Mouse (Mus musculus): Measurements from ENCODE around the gene Gadl1. TPM values are rescaled to one million over a fixed set of nuclear protein-coding genes. Genes with fewer than 3 reads are reported as not detected.

Gadl1 gene
- polyA plus RNA-seq, 1 experiment, result 3.6 TPM

DNA sequence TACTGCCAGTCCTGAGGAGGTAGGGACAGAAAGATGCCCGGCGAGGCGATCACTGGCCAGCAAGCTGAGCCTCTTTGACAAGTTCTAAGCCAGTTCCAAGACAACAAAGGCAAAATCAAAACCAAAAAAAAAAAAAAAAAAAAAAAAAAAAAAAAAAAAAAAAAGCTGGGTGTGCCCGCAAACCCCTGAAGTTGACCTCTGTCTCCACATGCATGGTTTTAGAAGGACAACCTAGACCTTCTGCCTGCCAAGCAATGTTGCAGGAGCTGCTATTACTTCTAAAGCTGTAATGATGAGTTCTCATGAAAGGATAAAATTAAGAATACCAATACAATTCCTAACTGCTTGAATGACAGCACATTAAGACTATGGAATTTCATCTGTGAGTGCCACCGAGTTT, 38.6 kb upstream of the Gadl1 start:
- Histone ChIP-seq H3K4me2 (ENCODE audit: low read depth) (no peak overlapping the region), H3K4me3 (no peak overlapping the region), H3K36me3 (ENCODE audit: control insufficient read depth, insufficient read depth) (no peaks in the 10 kb centered on the region), H3K27me3 (ENCODE audit: control insufficient read depth, insufficient read depth, insufficient read length) (no peaks in the 10 kb centered on the region), H3ac (ENCODE audit: control insufficient read depth, insufficient read length) (no peak overlapping the region), H3K79me2 (ENCODE audit: control insufficient read depth, insufficient read depth) (no peaks in the 10 kb centered on the region)
- no peak for TF ChIP-seq MYOG (IDR thresholded peaks at IDR 0.05; ENCODE audit: control insufficient read depth in 1 of 3, insufficient read depth in 1 of 3, insufficient read length in 2 of 3, low read depth in 2 of 3)
- TF ChIP-seq CEBPB (IDR thresholded peaks at IDR 0.05; ENCODE audit: insufficient read depth, poor library complexity, severe bottlenecking), result no peak
- no peak for TF ChIP-seq TCF3 (IDR thresholded peaks at IDR 0.05; ENCODE audit: insufficient read length, low read depth)
- no peak for TF ChIP-seq POLR2AphosphoS2 (IDR thresholded peaks at IDR 0.05; ENCODE audit: insufficient read length, low read depth)
- TF ChIP-seq MAX (IDR thresholded peaks at IDR 0.05; ENCODE audit: low read depth), result no peak
- no peak for TF ChIP-seq SRF (IDR thresholded peaks at IDR 0.05; ENCODE audit: control insufficient read depth, insufficient read length, low read depth)
- no peak for TF ChIP-seq MYOD1 (IDR thresholded peaks at IDR 0.05; ENCODE audit: control insufficient read depth in 1 of 3, insufficient read length in 2 of 3, low read depth in 2 of 3)
- no peak for TF ChIP-seq USF1 (IDR thresholded peaks at IDR 0.05; ENCODE audit: low read depth)
- no peak for TF ChIP-seq REST (IDR thresholded peaks at IDR 0.05; ENCODE audit: insufficient read depth, insufficient read length)

DNA sequence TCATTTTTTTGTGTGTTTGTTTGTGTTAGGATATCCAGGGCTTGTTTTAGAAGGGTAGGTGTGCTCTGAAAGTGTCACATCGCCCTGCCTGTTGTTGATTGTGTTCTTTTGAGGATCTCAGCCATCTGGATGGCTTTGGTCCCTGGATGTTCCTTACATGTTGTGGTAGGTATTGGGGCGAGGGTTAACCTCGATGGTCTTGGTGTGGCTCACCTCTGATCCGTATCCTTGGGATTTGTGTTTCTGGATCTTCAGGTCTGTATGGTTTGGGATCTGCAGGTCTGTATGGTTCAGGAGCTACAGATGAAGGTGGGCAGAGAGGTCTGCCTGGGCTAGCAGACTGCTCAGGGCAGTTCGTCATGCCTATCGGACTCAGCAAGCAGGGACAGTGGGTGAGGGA, 28.8 kb upstream of the Gadl1 start:
- H3K36me3 ChIP-seq (ENCODE audit: control insufficient read depth, insufficient read depth), result no peaks in the 10 kb centered on the region
- no peak overlapping the region for H3K4me2 ChIP-seq (ENCODE audit: low read depth)
- H3K27me3 ChIP-seq (ENCODE audit: control insufficient read depth, insufficient read depth, insufficient read length), result no peaks in the 10 kb centered on the region
- no peak overlapping the region for H3K4me3 ChIP-seq
- H3K79me2 ChIP-seq (ENCODE audit: control insufficient read depth, insufficient read depth), result no peaks in the 10 kb centered on the region
- no peak overlapping the region for H3ac ChIP-seq (ENCODE audit: control insufficient read depth, insufficient read length)
- TF ChIP-seq POLR2A (IDR thresholded peaks at IDR 0.05; ENCODE audit: insufficient read length, low read depth) (no peak), CEBPB (IDR thresholded peaks at IDR 0.05; ENCODE audit: insufficient read depth, poor library complexity, severe bottlenecking) (no peak), MYOD1 (IDR thresholded peaks at IDR 0.05; ENCODE audit: control insufficient read depth in 1 of 3, insufficient read length in 2 of 3, low read depth in 2 of 3) (no peak), REST (IDR thresholded peaks at IDR 0.05; ENCODE audit: insufficient read depth, insufficient read length) (no peak), TCF12 (IDR thresholded peaks at IDR 0.05; ENCODE audit: insufficient read depth, poor library complexity, severe bottlenecking) (no peak), POLR2AphosphoS2 (IDR thresholded peaks at IDR 0.05; ENCODE audit: insufficient read length, low read depth) (no peak), USF1 (IDR thresholded peaks at IDR 0.05; ENCODE audit: low read depth) (no peak), TCF3 (IDR thresholded peaks at IDR 0.05; ENCODE audit: insufficient read length, low read depth) (no peak), E2F4 (IDR thresholded peaks at IDR 0.05; ENCODE audit: insufficient read depth) (no peak), MAX (IDR thresholded peaks at IDR 0.05; ENCODE audit: low read depth) (no peak), MYOG (IDR thresholded peaks at IDR 0.05; ENCODE audit: control insufficient read depth in 1 of 3, insufficient read depth in 1 of 3, insufficient read length in 2 of 3, low read depth in 2 of 3) (no peak), SRF (IDR thresholded peaks at IDR 0.05; ENCODE audit: control insufficient read depth, insufficient read length, low read depth) (no peak)

DNA sequence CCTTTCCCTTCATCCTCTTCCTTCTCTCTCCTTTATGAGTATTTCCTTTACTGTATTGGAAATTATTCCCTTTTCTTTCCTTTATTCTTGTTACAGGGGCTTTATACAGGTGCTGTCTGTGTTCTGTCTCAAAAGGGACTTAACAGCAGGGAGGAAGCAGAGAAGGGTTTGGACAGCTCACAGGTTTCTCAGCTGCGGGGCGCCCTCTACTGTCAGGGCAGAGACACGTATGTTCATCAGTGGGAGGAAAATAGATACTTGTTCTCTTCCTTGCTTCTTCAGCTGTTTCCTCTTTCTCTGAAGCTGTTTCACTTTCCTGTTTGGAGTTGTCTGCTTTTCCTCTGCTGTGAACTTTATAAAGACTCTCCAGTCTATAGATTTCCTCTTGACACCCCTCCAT, 28.1 kb upstream of the Gadl1 start:
- H3K4me3 ChIP-seq, result no peak overlapping the region
- TF ChIP-seq MYOD1 (IDR thresholded peaks at IDR 0.05; ENCODE audit: control insufficient read depth in 1 of 3, insufficient read length in 2 of 3, low read depth in 2 of 3), result no peak
- TF ChIP-seq TCF12 (IDR thresholded peaks at IDR 0.05; ENCODE audit: insufficient read depth, poor library complexity, severe bottlenecking), result no peak
- TF ChIP-seq POLR2A (IDR thresholded peaks at IDR 0.05; ENCODE audit: insufficient read length, low read depth), result no peak
- no peak for TF ChIP-seq CEBPB (IDR thresholded peaks at IDR 0.05; ENCODE audit: insufficient read depth, poor library complexity, severe bottlenecking)
- no peak for TF ChIP-seq MAX (IDR thresholded peaks at IDR 0.05; ENCODE audit: low read depth)
- no peaks in the 10 kb centered on the region for H3K79me2 ChIP-seq (ENCODE audit: control insufficient read depth, insufficient read depth)
- no peak overlapping the region for H3K4me2 ChIP-seq (ENCODE audit: low read depth)
- no peaks in the 10 kb centered on the region for H3K36me3 ChIP-seq (ENCODE audit: control insufficient read depth, insufficient read depth)
- H3K27me3 ChIP-seq (ENCODE audit: control insufficient read depth, insufficient read depth, insufficient read length), result no peaks in the 10 kb centered on the region
- no peak overlapping the region for H3ac ChIP-seq (ENCODE audit: control insufficient read depth, insufficient read length)

DNA sequence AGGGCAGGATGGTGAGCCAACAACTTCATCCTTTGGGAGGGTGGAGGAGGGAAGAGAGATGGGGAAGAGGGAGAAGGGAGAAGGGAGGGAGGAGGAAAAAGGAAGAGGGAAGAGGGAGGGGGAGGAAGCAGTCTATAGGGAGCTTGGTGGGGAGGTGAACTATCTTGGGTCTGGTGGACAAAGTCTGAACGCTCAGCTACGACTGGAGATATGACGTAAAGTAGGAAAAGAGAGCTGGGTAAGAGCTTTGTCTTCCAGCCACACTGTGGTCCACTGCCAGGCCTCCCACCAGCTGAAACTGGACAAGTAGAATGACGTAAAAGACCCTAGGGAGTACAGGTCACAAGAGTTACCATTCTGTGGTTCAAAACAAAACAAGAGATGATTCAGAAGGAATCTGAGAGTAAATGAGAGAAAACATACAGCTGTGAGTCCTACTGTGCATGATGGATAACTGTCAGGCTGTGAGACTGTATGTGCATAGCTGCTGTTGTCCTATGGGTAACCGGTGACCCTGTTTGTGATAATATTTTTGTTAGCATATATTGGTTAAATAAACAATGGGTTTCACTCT, 26.5 kb upstream of the Gadl1 start:
- H3K79me2 ChIP-seq (ENCODE audit: control insufficient read depth, insufficient read depth), result no peaks in the 10 kb centered on the region
- no peak overlapping the region for H3ac ChIP-seq (ENCODE audit: control insufficient read depth, insufficient read length)
- no peak for TF ChIP-seq SRF (IDR thresholded peaks at IDR 0.05; ENCODE audit: control insufficient read depth, insufficient read length, low read depth)
- no peak for TF ChIP-seq POLR2A (IDR thresholded peaks at IDR 0.05; ENCODE audit: insufficient read length, low read depth)
- TF ChIP-seq E2F4 (IDR thresholded peaks at IDR 0.05; ENCODE audit: insufficient read depth), result no peak
- no peak for TF ChIP-seq TCF12 (IDR thresholded peaks at IDR 0.05; ENCODE audit: insufficient read depth, poor library complexity, severe bottlenecking)
- no peak for TF ChIP-seq USF1 (IDR thresholded peaks at IDR 0.05; ENCODE audit: low read depth)
- TF ChIP-seq MYOG (IDR thresholded peaks at IDR 0.05; ENCODE audit: control insufficient read depth in 1 of 3, insufficient read depth in 1 of 3, insufficient read length in 2 of 3, low read depth in 2 of 3), result no peak
- no peak for TF ChIP-seq MAX (IDR thresholded peaks at IDR 0.05; ENCODE audit: low read depth)
- TF ChIP-seq REST (IDR thresholded peaks at IDR 0.05; ENCODE audit: insufficient read depth, insufficient read length), result no peak
- no peak for TF ChIP-seq POLR2AphosphoS2 (IDR thresholded peaks at IDR 0.05; ENCODE audit: insufficient read length, low read depth)
- TF ChIP-seq MYOD1 (IDR thresholded peaks at IDR 0.05; ENCODE audit: control insufficient read depth in 1 of 3, insufficient read length in 2 of 3, low read depth in 2 of 3), result no peak
- TF ChIP-seq TCF3 (IDR thresholded peaks at IDR 0.05; ENCODE audit: insufficient read length, low read depth), result no peak
- H3K4me2 ChIP-seq (ENCODE audit: low read depth), result no peak overlapping the region
- H3K36me3 ChIP-seq (ENCODE audit: control insufficient read depth, insufficient read depth), result no peaks in the 10 kb centered on the region
- no peak overlapping the region for H3K4me3 ChIP-seq
- H3K27me3 ChIP-seq (ENCODE audit: control insufficient read depth, insufficient read depth, insufficient read length), result no peaks in the 10 kb centered on the region

DNA sequence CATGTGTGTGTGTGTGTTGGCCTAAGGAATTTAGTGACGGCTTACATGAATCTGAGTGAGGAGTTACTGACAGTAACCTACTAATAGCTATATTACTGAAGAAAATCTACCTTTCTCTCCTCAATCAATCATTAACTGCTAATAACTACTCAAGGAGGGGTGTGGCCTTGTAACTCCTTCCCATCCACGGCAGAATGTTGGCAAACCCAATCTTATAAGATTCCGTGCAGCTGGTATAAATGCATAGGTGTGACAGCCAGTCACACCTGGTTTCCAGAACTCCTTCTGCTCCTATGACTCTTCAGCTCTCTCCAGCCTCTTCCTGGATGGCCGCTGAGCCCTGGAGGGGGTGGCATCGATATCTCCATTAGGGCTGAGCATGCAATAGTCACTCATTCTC, 25.8 kb upstream of the Gadl1 start:
- H3K79me2 ChIP-seq (ENCODE audit: control insufficient read depth, insufficient read depth), result no peaks in the 10 kb centered on the region

More for the DNA sequence above, 25.8 kb upstream of the Gadl1 start:
- Histone ChIP-seq H3ac (ENCODE audit: control insufficient read depth, insufficient read length) (no peak overlapping the region), H3K4me2 (ENCODE audit: low read depth) (no peak overlapping the region), H3K27me3 (ENCODE audit: control insufficient read depth, insufficient read depth, insufficient read length) (no peaks in the 10 kb centered on the region), H3K4me3 (no peak overlapping the region), H3K36me3 (ENCODE audit: control insufficient read depth, insufficient read depth) (no peaks in the 10 kb centered on the region)
- TF ChIP-seq MYOG (IDR thresholded peaks at IDR 0.05; ENCODE audit: control insufficient read depth in 1 of 3, insufficient read depth in 1 of 3, insufficient read length in 2 of 3, low read depth in 2 of 3), result no peak
- no peak for TF ChIP-seq SRF (IDR thresholded peaks at IDR 0.05; ENCODE audit: control insufficient read depth, insufficient read length, low read depth)
- TF ChIP-seq MAX (IDR thresholded peaks at IDR 0.05; ENCODE audit: low read depth), result no peak
- no peak for TF ChIP-seq CEBPB (IDR thresholded peaks at IDR 0.05; ENCODE audit: insufficient read depth, poor library complexity, severe bottlenecking)
- no peak for TF ChIP-seq REST (IDR thresholded peaks at IDR 0.05; ENCODE audit: insufficient read depth, insufficient read length)
- no peak for TF ChIP-seq TCF12 (IDR thresholded peaks at IDR 0.05; ENCODE audit: insufficient read depth, poor library complexity, severe bottlenecking)
- no peak for TF ChIP-seq POLR2AphosphoS2 (IDR thresholded peaks at IDR 0.05; ENCODE audit: insufficient read length, low read depth)
- no peak for TF ChIP-seq TCF3 (IDR thresholded peaks at IDR 0.05; ENCODE audit: insufficient read length, low read depth)
- no peak for TF ChIP-seq POLR2A (IDR thresholded peaks at IDR 0.05; ENCODE audit: insufficient read length, low read depth)
- no peak for TF ChIP-seq MYOD1 (IDR thresholded peaks at IDR 0.05; ENCODE audit: control insufficient read depth in 1 of 3, insufficient read length in 2 of 3, low read depth in 2 of 3)
- TF ChIP-seq USF1 (IDR thresholded peaks at IDR 0.05; ENCODE audit: low read depth), result no peak
- no peak for TF ChIP-seq E2F4 (IDR thresholded peaks at IDR 0.05; ENCODE audit: insufficient read depth)
